Mouse (Mus musculus): Measurements from ENCODE around the gene Lzts2.

The Lzts2 gene

GRCm38 (mm10) chr19:45014335-45014971 is at the start of gene Lzts2:
TSS of gene Lzts2 (plus strand) at chr19:45014414.
- DNase-seq (ENCODE audit: low spot score in 2 of 2) = no peak

GRCm38 (mm10) chr19:44965978-44966377 is 48.2 kb upstream of the Lzts2 start:
- no peak for DNase-seq (ENCODE audit: low spot score in 2 of 2)

GRCm38 (mm10) chr19:44968329-44968728 is 45.9 kb upstream of the Lzts2 start:
- no peak for DNase-seq (ENCODE audit: low spot score in 2 of 2)

GRCm38 (mm10) chr19:44976636-44977035 is 37.6 kb upstream of the Lzts2 start:
- no peak for DNase-seq (ENCODE audit: low spot score in 2 of 2)

GRCm38 (mm10) chr19:44977148-44977547 is 37.1 kb upstream of the Lzts2 start:
- no peak for DNase-seq (ENCODE audit: low spot score in 2 of 2)

- no peak for DNase-seq (ENCODE audit: low spot score in 2 of 2)
Observed at GRCm38 (mm10) chr19:44980787-44981186, 33.4 kb upstream of the Lzts2 start.

- no peak for DNase-seq (ENCODE audit: low spot score in 2 of 2)
Observed at GRCm38 (mm10) chr19:44982477-44983115, 31.6 kb upstream of the Lzts2 start.

- DNase-seq (ENCODE audit: low spot score in 2 of 2) = no peak
Observed at GRCm38 (mm10) chr19:44983366-44983765, 30.8 kb upstream of the Lzts2 start.

- DNase-seq (ENCODE audit: low spot score in 2 of 2) = no peak
Observed at GRCm38 (mm10) chr19:44984420-44984819, 29.8 kb upstream of the Lzts2 start.

GRCm38 (mm10) chr19:44985159-44985988 is 28.8 kb upstream of the Lzts2 start:
- no peak for DNase-seq (ENCODE audit: low spot score in 2 of 2)

GRCm38 (mm10) chr19:44987004-44987403 is 27.2 kb upstream of the Lzts2 start:
- no peak for DNase-seq (ENCODE audit: low spot score in 2 of 2)

GRCm38 (mm10) chr19:44987851-44988250 is 26.4 kb upstream of the Lzts2 start:
- no peak for DNase-seq (ENCODE audit: low spot score in 2 of 2)

- no peak for DNase-seq (ENCODE audit: low spot score in 2 of 2)
Observed at GRCm38 (mm10) chr19:44988321-44988720, 25.9 kb upstream of the Lzts2 start.

GRCm38 (mm10) chr19:44988831-44989566 is 25.2 kb upstream of the Lzts2 start, which contains the start of gene Sema4g:
TSS of gene Sema4g (plus strand) at chr19:44989101.
- no peak for DNase-seq (ENCODE audit: low spot score in 2 of 2)

GRCm38 (mm10) chr19:44989567-44990495 is 24.4 kb upstream of the Lzts2 start:
- DNase-seq (ENCODE audit: low spot score in 2 of 2) = no peak

- no peak for DNase-seq (ENCODE audit: low spot score in 2 of 2)
Observed at GRCm38 (mm10) chr19:44991031-44991430, 23.2 kb upstream of the Lzts2 start.

- no peak for DNase-seq (ENCODE audit: low spot score in 2 of 2)
Observed at GRCm38 (mm10) chr19:44992246-44992645, 22.0 kb upstream of the Lzts2 start.

- no peak for DNase-seq (ENCODE audit: low spot score in 2 of 2)
Observed at GRCm38 (mm10) chr19:44992712-44993111, 21.5 kb upstream of the Lzts2 start.

- DNase-seq (ENCODE audit: low spot score in 2 of 2) = peak in 1 of 2 experiments; percentile 13
Observed at GRCm38 (mm10) chr19:44997786-44998185, 16.4 kb upstream of the Lzts2 start.

- DNase-seq (ENCODE audit: low spot score in 2 of 2) = peak in 1 of 2 experiments; percentile 7
Observed at GRCm38 (mm10) chr19:44999647-45000046, 14.6 kb upstream of the Lzts2 start.

GRCm38 (mm10) chr19:45002301-45002700 is 11.9 kb upstream of the Lzts2 start:
- DNase-seq (ENCODE audit: low spot score in 2 of 2) = no peak

Data from frontal cortex, postnatal 10 days (tissue).